Mouse (Mus musculus) brown adipose tissue, adult 24 weeks (tissue): ENCODE measurements around the gene Rtp2. TPM values are rescaled to one million over a fixed set of nuclear protein-coding genes. Genes with fewer than 3 reads are reported as not detected.
A peak's percentile ranks its signal among the peaks of the same experiment; 100 is the strongest.

ENCODE experiments used
- H3K27ac ChIP-seq: fragments of 200-500 bp; replicated peaks from 2 replicates; pipeline ENCODE4 v1.5.1; 2012; ENCODE audit warnings: low read depth, mild to moderate bottlenecking, low read length
- H3K4me1 ChIP-seq: fragments of 200-500 bp; 2 replicates; pipeline ENCODE4 v1.6.1; 2012; ENCODE audit warnings: low read length, mixed read lengths; ENCODE audit not compliant: control insufficient read depth, insufficient read depth, insufficient read length
- H3K4me3 ChIP-seq: fragments of 200-500 bp; 2 replicates; pipeline ENCODE4 v1.5.1; 2012; ENCODE audit warnings: low read depth, mild to moderate bottlenecking, low read length, moderate library complexity; ENCODE audit not compliant: insufficient read depth
- polyA plus RNA-seq: library from polyadenylated mRNA; stranded (reverse); fragments of >200 nt; gene quantifications from 2 replicates; pipeline ENCODE4 v1.2.4, GENCODE M21; 2012; ENCODE audit not compliant: missing spikeins, insufficient read depth, insufficient read length

Rtp2 gene
- polyA plus RNA-seq, 1 experiment: not detected

DNA sequence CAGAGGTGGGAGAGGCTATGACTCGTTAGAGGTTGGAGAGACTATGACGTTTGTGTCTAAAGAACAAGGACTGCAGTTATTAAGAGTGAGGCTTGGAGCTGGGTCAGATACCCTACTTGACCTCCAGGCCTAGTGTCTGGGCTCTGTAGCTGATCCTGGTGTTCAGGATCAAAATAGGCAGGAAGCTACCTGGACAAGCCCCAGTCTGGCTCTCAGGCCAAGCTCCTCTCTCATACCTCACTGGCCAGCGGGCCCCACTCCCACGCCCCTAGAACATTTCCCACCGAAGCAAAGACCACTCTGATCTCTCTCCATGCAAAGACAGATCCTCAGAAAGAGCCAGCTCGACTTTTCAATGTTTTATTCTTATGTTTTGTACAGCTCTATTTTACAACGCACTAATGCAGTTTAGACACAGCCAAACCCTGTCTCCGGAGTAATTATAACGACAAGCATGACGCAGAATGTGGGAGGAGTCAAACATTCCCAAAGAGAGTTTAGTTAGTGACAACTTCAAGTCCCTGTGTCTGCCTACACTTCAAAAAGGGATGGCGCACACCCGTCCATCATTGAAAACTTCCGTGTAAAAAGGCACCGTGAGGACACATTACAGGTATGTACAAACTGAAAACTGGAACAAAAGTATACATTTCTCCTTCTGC is 32.6 kb upstream of the Rtp2 start:
- Histone ChIP-seq H3K4me1 (peaks cover 3% of the 10 kb centered on the region; the same call in 1 of the 2 replicates), H3K4me3 (no peak overlapping the region)

DNA sequence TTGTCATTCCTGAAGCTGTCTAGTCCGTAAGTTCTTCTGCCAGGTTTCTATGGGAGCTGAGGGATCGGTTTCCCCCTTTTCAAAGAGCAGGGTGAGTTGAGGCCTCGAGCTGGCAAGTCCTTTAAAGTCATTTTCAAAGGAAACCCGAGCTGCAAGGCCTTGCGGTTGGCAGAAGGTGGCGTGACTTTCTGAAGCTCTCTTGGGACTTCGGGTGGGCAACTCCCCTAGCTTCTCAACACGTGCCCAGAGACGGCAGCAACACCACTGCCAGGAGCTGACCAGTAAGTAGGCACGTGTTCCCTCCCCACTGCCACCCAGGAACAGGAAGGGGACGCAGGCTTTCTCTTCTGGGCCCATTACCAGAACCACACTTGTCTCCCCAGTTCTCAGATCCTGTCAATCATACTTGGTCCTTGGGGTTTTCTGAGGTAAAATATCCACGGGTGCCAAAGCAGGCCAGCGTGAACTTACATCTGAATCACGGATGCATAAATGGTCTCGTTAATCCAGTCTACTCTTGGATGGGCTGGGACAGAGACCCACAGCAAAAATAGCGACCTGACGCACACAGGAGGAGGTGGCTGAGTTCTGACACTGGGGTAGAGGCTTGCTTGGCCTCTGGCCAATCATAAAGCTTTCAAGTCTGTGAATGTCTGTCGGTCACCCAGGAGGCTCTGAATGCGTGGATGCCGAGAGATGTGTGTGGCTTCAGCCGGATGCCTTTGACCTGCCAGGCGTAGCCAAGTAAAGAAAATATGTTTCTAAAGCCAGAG is 31.9 kb upstream of the Rtp2 start:
- no peak overlapping the region for H3K4me3 ChIP-seq
- H3K27ac ChIP-seq: 0 out of 2 replicates have a peak overlapping the region, but pooled peaks have one; percentile 41
- H3K4me1 ChIP-seq: peaks cover 3% of the 10 kb centered on the region; the same call in 1 of the 2 replicates

More for the DNA sequence above, 32.6 kb upstream of the Rtp2 start:
- H3K27ac ChIP-seq: peak overlapping the region; percentile 41; the same call in 1 of the 2 replicates

DNA sequence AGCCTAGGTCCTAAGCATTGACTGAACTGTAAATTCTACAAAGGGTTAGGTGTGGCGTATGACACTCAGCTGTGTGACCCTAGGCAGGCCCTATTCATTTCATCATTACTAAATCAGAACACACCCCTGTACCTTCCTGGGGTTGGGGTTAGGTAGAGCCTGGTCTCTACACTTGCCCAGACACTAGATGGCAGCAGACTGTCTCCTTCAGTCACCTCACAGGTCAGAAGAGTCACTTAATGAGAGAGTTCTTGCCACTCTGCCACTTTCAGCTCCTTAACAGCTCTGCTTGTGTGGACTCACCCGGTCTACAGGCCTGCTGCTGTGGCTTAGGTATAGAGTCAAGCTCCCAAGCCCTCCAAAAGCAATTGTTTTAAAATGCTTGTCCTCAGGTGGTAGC is 30.2 kb upstream of the Rtp2 start:
- H3K27ac ChIP-seq: no peak overlapping the region
- H3K4me1 ChIP-seq: peaks cover 3% of the 10 kb centered on the region; the same call in 1 of the 2 replicates

DNA sequence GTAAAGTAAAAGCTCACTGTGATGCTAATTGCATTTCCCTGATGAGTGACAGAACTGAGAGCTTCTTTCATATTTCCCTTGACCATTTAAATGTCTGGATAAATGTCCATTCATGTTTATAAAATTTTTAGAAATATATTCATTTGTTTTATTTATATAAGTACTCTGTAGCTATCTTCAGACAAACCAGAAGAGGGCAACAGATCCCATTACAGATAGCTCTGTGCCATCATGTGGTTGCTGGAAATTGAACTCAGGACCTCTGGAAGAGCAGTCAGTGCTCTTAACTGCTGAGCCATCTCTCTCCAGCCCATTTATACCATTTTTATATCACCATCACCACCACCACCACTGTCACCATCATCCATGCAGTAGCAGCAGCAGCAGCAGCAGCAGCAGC is 26.7 kb upstream of the Rtp2 start:
- no peak overlapping the region for H3K4me3 ChIP-seq
- H3K27ac ChIP-seq: no peak overlapping the region
- H3K4me1 ChIP-seq: no peaks in the 10 kb centered on the region

More for the DNA sequence above, 30.2 kb upstream of the Rtp2 start:
- no peak overlapping the region for H3K4me3 ChIP-seq

DNA sequence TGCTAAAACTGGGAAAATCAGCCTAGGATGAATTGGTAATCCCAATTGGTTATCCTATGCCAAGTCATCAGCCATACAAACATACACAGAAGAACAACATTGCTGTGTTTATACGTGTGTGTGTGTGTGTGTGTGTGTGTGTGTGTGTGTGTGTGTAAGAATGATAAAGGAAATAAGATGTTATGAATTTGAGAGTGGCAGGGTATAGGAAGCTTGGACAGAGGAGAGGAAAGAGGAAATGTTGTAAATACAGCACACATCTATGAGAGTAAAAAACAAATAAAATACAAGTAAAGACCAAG is 21.7 kb upstream of the Rtp2 start:
- Histone ChIP-seq H3K4me1 (no peaks in the 10 kb centered on the region), H3K27ac (no peak overlapping the region), H3K4me3 (no peak overlapping the region)

DNA sequence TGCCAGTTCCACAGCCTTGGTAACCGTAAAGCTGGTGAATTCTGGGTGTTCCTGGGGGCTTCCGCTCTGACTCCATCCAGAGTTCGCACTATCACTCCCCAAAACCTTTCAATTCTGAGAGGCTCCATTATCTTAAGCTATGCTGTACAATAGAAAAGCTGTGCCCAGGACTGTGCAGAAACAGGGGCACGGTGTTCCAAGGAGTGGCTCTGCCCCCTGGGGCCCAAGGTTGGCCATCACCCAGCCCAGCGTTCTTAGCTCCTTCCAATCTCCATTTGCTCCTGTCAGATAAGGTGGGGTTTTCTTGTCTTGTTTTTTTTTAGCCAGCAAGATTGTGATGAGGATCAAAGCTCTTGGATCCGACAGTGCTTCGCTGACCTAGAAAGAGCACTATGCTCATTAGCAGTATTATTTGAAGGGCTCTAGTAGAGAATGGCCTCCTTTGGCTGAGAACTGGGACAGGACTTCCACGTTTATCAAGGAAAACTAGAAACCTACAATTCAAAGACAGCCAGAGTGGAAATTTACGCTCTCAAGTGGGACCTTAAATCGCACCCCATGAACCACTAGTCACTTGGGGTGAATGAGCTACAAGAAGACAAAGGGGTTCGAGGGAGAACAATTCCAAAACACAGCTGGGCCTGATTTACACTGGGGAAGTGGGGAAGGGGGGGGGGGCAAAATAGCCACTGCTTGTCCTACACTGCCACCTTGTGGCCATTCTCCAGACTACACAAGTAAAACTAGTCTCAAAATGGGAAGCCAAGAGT is 21.2 kb upstream of the Rtp2 start:
- Histone ChIP-seq H3K27ac (no peak overlapping the region), H3K4me3 (no peak overlapping the region)

DNA sequence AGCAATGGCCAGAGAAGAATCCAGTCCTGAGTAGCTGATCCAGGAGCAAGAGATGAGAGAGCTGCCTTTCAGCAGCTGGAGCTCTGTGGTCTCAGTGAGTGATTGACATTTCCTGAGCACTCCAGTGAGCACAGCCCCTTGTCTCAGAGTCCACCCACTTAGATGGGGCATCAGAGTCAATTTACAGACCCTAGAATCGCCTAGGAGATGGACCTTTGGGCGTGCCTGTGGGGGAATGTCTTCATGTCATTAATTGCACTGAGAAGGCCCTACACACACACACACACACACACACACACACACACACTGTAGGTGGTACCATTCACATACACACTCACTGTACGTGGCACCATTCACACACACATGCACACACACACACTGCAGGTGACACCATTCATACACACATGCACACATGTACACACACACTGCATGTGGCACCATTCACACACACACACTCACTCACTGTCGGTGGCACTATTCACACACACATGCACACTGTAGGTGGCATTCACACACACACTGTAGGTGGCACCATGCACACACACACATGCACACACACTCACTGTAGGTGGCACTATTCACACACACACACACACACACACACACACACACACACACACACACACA is 20.0 kb upstream of the Rtp2 start:
- Histone ChIP-seq H3K4me3 (no peak overlapping the region), H3K4me1 (no peaks in the 10 kb centered on the region), H3K27ac (no peak overlapping the region)

More for the DNA sequence above, 21.2 kb upstream of the Rtp2 start:
- H3K4me1 ChIP-seq: no peaks in the 10 kb centered on the region

DNA sequence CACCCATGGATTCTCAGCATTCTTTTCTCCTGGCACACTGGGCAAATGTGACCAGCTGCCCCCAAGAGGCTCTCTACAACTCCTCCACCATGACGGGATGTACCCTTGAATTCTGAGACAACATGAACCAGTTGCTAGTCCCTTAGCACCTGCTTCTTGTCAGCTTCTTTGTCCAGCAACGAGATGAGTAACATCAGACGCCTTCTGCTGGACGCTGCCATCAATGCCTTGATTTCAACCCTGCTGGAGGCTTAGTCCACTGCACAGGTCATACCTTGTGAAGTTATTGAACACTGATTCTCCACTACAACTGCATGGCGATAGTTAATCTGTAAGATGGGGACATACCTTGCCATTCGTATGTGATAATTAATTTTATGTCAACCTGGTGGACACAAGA is 15.5 kb upstream of the Rtp2 start:
- Histone ChIP-seq H3K4me1 (no peaks in the 10 kb centered on the region), H3K27ac (no peak overlapping the region), H3K4me3 (no peak overlapping the region)

DNA sequence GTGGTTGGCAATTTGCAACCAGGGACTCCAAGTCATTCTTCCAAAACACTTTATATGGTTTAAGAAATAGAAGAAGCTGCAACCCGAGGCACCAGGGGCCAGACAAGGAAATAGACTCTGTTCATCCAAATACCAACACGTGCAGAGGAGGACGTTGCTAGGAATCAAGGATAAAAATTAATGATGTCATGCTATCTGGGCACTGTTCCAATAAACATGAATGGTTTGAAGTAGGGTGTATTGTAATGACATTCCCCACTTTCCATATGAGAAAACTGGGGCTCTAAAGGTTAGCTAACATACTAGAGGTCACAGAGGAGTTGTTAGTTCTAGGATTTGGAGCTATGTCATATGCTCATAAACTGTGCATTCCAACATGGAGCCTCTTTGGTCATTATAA is 12.6 kb upstream of the Rtp2 start:
- Histone ChIP-seq H3K4me3 (no peak overlapping the region), H3K4me1 (no peaks in the 10 kb centered on the region), H3K27ac (no peak overlapping the region)

DNA sequence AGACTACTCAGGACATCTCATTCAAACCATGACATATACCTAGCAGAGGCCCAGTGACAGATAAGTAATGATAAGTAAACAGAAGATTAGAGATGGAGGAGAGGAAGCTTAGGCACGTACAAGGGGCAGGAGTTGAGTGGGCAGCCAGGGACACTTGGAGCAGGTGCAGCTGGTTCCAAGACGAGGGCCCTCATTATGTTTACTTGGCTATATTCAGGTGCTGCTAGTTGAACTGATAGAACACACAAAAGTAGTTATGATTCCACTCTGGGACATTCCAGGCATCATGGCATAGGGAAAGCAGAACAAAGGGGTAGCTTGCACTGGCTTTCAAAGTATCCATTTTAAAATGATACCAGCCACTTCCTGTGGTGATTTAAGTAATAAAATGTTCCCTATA is 2.2 kb upstream of the Rtp2 start:
- Histone ChIP-seq H3K4me3 (no peak overlapping the region), H3K4me1 (no peaks in the 10 kb centered on the region), H3K27ac (no peak overlapping the region)

DNA sequence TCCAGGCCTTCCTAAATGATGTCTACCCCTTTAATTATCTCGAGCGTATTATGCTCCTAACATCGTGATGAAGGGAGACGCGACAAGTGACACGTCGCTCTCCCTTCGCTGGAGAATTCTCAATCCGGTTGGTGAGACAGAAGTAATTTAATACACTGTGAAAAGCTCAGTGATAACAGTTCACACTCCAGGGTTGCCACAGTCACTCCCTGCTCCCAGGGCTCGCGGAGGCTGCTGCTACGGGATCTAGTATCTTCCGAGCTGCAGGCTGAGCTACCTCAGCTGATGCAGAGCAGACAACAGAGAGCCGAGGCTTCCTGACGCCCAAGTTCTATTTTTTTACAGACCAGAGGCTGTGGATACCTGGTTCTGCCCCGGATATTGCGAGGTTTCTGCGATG is 919 bp downstream of the Rtp2 start:
- Histone ChIP-seq H3K4me1 (no peaks in the 10 kb centered on the region), H3K4me3 (no peak overlapping the region), H3K27ac (no peak overlapping the region)

DNA sequence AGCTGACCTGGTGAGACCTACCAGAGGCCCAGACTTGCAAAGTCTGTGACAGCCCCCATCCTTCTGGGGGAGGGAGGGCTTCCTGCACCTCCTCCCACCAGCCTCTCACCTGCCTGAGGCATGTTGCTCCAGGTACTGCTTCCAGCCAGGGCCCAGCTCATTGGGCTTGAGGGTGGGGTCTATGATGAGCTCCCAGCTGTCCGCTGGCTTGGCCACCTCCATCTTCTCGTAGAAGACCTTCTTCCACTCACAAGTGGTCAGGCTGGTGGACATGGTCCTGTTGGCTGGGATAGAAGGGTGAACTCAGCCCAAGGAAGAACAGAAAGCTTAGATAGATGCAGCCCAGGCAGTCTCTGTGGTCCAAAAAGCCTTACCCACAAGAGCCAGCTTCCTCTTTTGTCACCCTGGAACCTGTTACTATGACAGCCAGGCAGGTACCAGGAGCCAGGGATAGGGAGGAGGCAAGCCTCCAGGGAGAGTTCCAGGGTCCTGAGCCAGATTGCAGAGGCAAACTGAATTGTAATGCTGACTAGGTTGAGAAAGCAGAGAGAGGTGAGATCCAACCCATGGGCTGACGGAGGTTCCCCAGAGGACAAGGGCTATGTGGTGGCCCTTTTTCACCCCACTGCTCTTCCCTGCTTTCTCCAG is 1.6 kb downstream of the Rtp2 start:
- Histone ChIP-seq H3K27ac (no peak overlapping the region), H3K4me1 (no peaks in the 10 kb centered on the region), H3K4me3 (no peak overlapping the region)

DNA sequence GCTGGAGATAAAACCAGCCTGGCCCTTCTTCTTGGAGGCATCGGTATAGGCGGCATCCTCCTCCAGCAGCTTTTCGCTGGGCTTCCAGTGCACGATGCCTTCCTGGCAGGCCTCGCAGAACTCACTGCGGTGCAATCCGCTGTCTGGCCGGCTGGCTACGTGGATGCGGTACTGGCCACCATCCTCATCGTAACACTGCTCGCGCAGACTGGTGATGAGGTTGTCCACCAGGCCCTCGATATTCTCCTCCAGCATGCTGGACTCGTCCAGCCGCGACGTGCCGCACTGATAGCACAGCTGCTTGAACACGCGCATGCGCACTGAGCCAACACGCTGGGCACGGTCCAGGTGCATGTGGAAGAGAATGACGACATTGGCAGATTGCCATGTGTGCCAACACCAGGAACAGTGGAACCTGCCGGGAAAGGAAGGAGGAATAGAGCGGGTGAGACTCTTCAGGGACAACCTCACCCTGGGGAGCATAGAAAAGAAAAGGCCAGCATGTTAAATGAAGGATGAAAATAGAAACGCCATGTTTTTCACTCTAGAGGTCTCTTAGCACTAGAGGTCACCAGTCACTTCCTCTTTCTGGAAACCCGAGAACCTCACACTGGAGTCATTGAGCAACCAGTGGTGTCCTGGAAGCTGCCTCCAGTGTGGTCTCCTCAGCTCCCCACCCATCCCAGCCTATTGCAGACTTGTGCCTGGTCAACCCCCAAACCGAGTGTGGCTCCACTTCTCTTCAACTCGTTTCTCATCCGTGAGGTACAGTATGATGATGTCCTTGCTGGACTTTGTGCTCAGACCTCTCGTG is 4.7 kb downstream of the Rtp2 start:
- no peak overlapping the region for H3K27ac ChIP-seq
- no peak overlapping the region for H3K4me3 ChIP-seq
- H3K4me1 ChIP-seq: no peaks in the 10 kb centered on the region

DNA sequence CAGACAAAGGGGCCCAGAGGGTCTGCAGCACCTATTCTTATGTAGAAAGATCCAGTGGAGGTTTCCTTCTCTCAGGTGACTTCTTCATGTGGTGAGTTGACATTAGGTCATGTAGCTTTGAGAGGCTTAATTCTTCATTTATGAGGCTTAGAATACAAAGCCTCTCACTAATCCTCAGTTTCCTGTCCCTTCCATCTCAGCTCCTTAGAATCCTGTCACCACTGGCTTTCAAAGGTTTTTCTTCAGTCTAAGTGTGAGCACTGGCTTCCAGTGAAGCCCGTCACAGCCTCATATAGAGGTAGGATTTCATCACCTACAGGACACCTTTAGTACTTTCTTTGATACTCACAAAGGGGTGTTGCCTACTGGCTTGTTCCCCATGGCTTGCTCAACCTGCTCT is 9.3 kb downstream of the Rtp2 start:
- Histone ChIP-seq H3K4me3 (no peak overlapping the region), H3K4me1 (no peaks in the 10 kb centered on the region), H3K27ac (no peak overlapping the region)
